Mouse (Mus musculus) retina, adult 2 months (tissue): ENCODE measurements around the gene Pkmyt1.

Source experiments
- DNase-seq: peaks from one replicate; pipeline ENCODE4 v3.0.0-alpha.2; 2012; ENCODE audit warnings: low read depth, low spot score

Pkmyt1 gene

DNA sequence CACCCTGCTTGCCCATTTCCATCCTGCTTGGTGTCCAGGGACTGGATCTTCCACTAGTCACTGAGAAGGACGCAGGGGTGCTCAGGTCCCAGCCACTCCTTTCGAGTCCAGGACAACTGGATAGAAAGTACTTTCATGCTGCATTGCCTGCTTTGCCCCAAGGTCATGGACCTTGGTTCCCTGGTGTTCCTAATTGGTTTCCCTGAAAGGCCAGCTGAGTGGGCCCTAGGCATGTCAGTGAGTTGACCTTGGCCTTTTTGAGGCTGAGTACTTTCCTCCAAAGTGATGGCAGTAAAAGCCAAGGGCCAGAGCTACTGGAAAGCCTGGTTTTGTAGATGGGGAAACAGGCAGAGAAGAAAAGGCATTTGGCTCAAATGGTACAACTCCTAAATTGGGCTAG lies 4.2 kb upstream of the Pkmyt1 start:
- no peak for DNase-seq

GRCm38 (mm10) chr17:23722376-23723125 lies 3.6 kb upstream of the Pkmyt1 start, which contains the start of gene 1520401A03Rik:
TSS of gene 1520401A03Rik (minus strand) at chr17:23722783.
- no peak for DNase-seq

GRCm38 (mm10) chr17:23725477-23725876 lies 659 bp upstream of the Pkmyt1 start:
- no peak for DNase-seq

DNA sequence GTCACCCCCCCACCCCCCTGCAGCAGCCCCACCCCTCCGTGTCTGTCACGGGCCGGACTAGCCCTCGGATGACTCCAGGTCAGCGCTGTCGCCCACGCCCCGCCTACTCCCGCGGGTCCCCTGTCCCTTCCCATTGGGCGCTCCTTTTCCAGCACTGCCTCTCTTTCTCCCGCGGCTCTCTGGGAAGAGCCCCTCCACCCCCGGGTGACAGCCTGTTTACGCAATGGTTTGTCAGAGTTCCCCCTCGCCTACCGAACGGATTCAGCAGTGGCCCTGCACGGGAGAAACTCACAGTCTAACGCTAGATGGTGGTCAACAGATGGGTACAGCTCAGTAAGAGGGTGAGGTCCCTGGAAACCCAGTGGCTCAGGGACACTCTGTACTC lies 614 bp downstream of the Pkmyt1 start:
- DNase-seq = no peak

DNA sequence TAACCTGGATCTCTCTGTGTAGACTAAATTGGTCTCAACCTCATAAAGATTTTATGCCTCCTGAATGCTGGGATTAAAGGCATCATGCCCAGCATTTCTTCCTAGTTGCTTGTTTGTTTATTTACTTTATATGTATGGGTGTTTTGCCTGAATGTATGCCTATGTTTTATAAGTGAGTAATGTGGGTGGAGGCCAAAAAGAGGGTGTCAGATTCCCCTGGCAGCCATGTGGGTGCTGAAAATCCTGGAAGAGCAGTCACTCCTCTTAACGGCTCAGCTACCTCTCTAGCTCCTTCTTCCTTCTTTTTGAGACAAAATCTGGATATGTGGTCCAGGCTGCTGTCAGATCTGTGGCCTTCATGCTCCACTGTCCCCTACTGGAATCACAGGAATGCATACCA lies 4.3 kb downstream of the Pkmyt1 start:
- DNase-seq = no peak

DNA sequence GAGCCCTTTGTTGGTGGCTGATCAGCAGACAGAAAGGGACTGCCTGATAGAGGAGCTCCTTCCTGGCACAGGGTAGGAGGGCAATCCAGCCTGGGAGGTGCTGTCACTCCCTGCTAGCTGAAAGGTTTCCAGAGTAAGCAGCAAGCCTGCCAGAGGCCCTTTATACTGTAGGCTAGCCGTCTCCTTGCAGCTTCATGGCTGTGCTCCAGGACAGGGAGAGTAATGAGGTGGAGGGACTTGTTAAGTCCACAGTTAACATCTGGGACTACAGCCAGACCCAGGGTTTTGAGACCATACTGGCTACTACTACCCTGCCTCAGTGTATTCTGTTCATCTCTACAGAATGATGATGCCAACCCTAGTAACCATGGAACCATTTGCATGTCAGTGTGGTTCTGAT lies 8.2 kb downstream of the Pkmyt1 start:
- no peak for DNase-seq

DNA sequence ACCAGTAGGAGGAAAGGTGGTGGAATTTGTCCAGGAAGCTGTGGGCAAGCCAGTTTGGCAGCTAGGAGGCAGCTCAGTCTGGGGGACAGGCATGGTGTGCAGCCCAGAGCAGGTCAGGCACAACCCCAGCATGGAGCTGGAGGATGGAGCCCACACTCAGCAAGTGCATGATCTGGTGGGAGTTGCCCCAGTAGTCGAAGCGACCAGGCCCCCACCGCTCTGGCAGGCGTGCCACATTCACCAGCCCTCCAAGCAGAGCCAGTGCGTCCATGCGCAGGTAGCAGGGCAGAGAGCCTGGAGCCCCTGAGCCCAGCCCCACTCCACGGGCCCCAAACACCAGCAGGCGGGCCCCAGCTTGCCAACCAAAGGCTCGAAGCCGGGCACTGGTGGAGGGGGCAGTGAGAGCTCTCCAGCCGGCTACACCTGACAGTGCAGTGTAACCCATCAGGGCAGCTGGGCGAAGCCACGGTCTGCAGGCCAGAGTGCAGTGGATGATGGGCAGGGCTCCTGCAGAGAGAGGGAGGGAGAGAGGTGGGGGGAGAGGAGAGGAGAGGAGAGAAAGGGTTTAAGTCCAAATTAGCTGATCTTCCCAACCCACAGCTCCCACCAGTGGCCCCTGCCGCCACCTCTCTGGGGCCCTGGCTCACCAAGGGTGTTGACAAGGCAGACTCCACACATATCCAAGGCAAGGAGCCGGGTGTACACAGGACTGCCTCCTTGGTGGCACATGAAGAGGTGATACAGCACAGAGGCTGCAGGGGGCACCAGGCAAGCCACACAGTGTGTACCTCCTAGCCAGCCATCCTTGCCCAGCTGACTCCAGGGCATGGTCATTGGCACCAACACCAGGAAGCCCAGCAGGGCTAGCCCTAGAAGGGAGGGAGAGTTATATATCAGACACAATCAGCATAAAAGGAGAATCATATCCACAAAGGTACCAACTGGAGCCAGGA lies 11.6 kb downstream of the Pkmyt1 start:
- DNase-seq = no peak

GRCm38 (mm10) chr17:23738836-23739201 lies 12.7 kb downstream of the Pkmyt1 start:
- DNase-seq = no peak

GRCm38 (mm10) chr17:23739202-23740135 lies 13.3 kb downstream of the Pkmyt1 start:
- DNase-seq = peak; percentile 80

- peak; percentile 76 for DNase-seq
Measured at GRCm38 (mm10) chr17:23740136-23740584, 14.0 kb downstream of the Pkmyt1 start.

DNA sequence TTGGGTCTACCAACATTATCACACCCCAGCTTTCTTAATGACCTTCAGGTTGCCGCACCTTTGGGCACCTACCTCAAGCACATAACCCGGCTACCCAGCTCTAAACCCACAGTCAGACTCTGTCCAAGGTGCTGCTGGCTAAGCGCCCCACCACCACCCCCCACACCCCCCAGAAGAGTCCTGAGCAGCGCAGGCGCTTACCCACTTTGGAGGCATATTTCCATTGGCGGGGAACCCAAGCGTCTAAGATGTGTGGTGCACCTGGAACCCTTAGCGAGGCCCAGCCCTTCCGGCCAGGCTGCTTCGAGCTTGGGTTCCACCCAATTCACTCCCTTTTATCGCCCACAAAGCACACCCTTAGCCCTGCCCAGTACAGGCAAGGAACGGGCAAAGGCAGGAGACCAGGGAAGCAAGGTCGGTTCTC lies 14.5 kb downstream of the Pkmyt1 start, which contains the start of gene Paqr4:
Gene Paqr4, minus strand, starts transcription at position 270 of the 424 bp plus-strand sequence.
- no peak for DNase-seq

GRCm38 (mm10) chr17:23741359-23742209 lies 15.4 kb downstream of the Pkmyt1 start:
- no peak for DNase-seq

GRCm38 (mm10) chr17:23742210-23742793 lies 16.2 kb downstream of the Pkmyt1 start:
- no peak for DNase-seq

DNA sequence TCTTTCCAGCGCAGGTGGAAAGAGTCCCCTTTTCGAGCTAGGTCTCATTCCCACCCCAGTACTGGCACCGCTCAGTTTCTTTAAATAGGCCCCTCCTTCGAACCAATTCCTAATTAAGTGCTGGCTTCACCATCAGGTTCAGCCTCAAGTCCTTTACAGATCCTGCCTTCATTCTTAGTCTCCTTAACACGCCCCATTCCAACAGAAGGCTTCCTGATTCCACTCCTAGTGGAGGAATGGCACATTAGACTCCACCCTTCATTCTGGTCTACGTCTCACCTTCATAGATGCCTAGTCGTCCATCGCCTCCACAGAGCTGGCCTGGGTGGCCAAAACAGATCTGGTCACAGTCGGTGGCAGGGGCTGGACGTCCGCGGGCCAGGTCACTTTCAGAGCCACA lies 16.8 kb downstream of the Pkmyt1 start:
- no peak for DNase-seq

- DNase-seq = no peak
Measured at GRCm38 (mm10) chr17:23744076-23744475, 17.9 kb downstream of the Pkmyt1 start.

DNA sequence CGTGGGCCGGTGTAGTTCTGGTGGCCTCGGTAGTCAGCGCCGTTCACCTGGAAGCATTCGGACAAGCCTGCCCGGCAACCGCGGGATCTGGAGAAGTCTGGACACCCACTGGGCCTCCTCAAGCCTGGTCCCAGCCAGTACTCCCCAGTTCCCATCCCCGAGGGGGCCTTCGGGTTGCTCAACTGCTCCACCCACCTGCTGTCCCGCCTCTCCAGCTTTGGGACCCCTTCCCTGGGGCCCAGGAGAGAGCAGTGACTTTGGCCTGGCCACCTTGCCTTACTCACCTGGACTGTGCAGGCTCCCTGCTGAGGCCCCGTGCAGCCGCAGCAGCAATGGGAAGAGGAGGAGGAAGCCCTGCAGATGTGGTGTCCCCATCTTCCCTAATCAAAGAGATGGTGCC lies 18.5 kb downstream of the Pkmyt1 start:
- no peak for DNase-seq

DNA sequence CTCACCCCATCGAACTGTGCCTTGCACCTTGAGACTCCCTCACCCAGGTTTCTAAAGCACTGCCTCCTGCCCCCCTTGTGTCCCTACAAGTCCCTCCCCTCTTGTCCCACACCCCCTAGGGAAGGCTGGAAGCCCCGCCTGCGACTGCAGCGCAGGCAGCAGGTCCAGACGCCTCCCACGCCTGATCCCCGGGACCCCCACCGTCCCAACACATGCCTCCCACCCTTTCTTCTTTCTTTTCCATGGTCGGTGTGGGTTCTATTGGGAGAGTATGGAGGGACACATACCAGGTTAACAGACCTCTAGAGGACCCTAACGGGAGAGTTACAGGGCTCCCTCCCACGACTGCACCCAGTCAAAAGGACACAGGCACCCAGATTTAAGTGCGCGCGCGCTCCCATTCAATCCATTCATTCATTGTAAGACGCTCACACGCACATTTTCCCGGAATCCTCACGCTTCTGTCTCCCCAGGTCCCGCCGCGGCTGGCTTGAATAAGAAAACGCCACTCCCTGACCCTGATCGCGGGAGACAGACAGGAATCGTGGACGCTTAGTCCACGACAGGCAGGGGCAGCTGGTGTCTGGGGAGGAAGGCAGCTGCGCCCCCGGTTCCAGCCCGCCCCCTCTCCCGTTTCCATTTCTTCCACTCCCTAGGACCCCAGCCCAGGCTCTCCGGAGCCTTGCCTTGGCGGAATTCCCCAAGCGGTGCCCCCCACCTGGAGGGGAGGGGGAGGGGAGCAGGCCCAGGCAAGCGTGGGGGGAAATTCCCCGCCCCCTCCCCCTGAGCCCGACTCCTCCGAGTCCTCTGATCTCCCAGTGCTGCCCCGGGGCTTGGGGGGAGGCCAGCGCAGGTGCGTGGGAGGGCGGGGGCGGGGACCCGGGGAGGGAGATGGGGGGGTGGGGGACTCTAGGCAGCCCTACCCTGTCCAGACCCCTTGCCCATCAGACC lies 19.4 kb downstream of the Pkmyt1 start, which contains the start of gene Kremen2:
Gene Kremen2, minus strand, starts transcription at position 533 of the 951 bp plus-strand sequence.
- DNase-seq = no peak

DNA sequence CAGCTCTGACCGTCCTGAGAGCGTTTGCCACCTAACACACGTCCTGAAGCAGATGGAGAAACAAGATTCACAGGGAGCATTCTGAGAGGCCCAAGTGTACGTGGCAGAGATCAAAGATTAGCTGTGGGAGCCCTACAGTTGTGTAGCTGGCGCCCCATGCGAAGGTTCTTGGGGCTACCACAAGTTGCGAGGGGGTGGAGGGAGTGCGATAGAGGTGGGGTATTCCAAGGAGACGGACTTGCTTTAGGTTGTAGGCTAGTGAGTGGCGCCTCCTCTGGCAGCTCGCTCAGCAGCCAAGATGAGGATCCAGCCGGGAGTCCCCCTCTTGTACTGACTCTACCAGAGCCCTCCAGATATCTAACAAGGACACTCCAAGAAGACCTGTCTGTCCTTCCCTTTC lies 20.2 kb downstream of the Pkmyt1 start:
- DNase-seq = no peak

DNA sequence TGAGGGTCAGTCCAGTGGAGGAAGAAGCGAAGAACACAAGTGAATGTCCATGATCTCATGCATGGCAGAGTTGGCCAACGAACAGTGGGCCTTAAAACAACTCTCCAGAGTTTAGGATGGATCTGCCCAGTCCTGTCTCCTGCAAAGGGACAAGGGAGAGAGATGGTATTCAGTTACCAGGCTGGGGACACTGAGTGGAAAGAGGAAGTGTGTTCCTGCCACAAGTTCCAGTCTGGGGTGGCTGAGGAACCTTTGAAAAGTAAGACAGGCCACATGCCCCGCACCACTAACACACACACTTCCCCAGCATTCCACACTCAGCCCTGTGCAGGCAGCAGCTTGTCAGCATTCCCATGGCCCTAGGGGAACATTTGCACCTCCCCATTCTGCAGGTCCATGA lies 20.6 kb downstream of the Pkmyt1 start:
- no peak for DNase-seq
